Mouse (Mus musculus) spleen, adult 12 weeks (tissue): ENCODE results near the gene Taar4.

Experiments
- DNase-seq: peaks from one replicate; pipeline ENCODE4 v3.0.0; 2022; ENCODE audit warnings: low spot score

Taar4 gene

DNA sequence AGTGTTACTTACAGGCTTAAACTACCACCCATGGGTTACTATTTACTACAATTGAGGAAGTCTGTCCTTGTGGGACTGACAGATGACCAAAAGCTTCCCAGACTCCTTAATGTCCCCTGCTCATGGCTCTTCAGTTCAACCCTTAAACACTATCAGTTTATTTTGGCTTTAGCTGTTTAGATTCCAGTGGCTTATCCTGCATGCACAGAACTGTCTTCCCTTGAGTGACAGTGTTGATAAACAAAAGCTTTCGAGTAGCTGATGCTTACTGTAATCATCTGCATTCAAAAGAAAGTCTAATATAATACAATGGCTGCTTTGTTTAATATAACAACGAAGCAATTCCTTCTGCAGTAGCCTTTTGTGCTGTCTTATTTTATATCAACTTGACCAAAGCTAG, 46.7 kb downstream of the Taar4 start:
- DNase-seq, result no peak

DNA sequence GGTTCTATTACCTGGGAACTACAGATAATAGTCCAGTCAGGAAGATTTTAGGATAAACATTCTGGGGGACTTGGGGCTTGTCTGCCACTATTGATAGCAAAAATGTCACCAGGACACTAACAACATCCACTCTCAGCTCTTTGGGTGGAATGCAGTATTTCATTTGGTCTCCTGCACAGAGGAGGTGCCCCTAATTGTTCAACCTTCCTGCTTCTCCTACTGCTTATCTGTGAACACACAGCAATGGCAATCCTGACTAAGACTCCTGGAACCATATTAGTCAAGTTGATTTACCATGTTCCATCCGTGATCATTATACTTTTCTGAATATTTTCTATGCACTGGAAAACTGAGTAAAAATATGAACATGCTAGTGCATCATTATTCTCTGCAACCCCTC, 47.8 kb downstream of the Taar4 start:
- DNase-seq, result no peak
